Mouse (Mus musculus) retina, embryonic 14.5 days (tissue): ENCODE results near the gene Ahdc1.
"Not testable (repeated sequence)": the region's sequence is repeated elsewhere in the genome, so short reads cannot be mapped to it uniquely, and the experiment has no call there.

Experiments used
- DNase-seq: peaks from one replicate; pipeline ENCODE4 v3.0.0-alpha.2; 2015; ENCODE audit warnings: low spot score

The Ahdc1 gene

DNA sequence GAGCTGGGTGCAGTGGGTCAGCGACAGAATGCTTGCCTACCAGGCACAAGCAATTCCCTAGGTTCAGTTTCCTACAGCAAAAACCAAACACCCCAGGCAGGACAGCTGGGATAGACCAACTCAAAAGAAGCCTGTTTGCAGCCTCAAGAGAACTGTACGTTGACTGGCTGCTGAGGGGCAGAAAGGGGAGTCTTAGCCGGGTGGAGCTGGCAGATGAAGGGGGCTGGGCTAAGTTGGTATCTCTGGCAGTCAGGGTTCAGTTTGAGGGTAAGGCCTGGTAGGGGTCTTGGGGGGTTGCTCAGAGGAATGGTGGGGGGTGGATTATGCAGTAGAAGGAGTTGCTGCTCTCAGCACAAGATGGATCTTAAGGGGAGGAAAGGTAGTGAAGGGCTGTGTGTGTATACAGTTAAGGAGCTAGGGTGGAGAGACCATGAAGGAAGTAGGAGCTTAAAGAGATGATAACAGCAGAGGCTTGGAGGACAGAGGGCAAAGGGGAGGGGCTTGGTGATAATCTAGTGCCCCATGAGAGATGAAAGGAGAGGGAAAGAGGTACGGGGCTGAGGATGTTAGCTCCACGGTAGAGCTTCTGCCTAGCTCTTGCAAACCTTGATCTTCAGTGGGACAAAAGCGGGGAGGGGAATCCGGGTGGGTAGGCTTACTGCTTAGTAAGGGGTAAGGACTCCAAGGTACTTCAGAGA is 68.5 kb downstream of the Ahdc1 start:
- DNase-seq: no peak

DNA sequence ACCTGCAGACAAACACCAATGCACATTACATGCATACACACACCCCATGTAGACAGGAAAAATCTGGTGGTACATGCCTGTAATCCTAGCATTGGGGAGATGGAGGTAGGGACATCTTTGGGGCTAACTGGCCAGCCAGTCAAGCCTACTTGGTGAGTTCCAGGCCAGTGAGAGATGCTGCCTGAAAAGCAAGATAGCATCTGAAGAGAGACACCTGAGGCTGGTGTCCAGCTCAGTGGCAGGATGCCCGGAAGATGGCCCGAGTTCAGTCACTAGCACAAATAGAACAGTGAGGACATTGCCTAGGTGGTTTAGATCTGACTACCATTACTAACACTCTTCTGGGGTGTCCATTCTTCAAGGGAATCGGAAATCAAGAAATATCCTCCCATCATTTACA is 69.8 kb downstream of the Ahdc1 start:
- no peak for DNase-seq

DNA sequence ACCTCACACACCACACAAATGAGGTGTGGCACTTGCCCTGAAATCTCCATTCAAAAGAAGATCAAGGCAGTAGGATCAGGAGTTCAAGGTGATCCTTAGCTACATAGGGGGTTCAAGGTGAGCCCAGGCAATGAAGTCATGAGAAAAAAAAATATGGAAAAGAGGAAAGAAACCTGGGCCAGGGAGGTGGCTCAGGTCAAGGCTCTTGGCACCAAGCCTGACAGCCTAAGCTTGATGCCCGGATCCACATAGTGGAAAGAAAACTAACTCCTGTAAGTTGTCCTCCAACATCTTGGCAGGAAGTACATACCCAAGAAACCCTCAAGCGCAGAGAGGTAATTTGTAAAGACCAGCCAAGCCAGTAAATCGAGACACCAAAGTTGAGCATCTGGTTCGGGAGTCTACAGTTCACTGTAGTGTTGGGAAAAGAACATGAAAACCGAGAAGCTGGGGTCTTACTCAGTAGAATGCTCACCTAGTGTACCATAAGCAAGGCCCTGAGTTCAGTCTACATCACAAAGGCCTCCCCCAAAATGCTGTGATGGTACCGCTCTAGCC is 71.2 kb downstream of the Ahdc1 start:
- DNase-seq: no peak

- DNase-seq: no peak
Observed at GRCm38 (mm10) chr4:133083991-133084861, 73.2 kb downstream of the Ahdc1 start.

DNA sequence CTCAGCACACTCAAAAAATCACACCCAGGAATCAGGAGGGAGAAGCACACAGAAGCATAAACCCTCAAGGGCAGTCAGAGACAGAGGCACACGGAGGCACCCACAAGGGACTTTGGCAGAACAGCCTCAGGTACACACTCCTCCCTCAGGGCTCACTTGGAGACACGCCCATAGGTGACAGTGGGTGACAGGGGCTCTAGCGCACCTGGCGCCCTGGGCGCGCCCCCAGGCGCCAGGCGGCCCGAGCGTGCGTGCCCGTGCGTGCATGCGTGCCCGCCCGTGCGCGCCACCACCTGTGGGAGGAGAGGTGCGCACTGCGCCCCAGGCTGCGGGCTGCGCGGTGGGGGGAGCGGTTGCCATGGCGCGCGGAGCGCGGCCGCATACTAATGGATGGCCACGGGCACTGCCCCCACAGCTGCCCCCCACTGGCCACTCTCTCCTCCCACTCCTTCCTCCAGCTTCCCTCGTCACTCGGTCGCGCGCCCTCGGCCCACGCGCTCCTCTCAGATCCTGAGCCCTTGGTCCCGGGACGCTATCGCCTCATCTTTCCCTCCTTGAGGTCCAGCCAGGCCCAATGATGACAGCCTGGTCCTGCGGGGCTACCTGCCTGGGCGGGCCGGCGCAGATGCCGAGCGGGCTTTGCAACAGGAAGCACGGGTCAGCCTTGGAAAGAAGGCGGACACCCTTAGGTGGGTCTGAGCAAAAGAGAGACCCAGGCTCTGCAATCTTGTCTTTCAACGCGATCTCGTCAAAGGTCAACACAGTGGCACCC is 74.1 kb downstream of the Ahdc1 start:
- DNase-seq: peak; percentile 65

DNA sequence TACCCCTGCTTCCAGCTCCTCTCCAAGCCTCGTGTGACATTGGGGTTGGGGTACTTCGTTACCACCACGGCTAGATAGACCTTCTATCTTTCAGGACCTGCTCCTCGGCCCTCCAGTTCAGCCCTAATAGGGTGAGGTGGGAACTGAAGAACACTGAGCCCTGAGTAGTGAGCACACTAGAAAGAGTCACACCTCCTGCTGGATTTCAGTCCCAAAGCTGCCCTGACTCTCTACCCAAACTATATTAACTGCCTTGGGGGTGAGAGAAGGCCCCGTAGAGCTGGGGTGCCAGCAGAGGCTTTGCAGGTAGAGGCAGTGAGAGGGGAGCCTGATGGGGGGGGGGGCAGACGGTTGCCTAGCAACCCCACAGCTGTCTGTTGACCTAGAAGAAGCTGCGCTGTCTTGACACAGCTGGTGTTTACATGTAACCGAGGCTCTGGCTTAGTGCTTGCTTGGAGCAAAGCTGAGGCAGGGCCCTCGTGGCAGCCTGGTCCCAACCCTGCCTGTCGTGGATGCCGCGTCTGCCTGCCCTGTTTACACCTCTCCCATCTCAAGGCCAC is 74.8 kb downstream of the Ahdc1 start:
- peak; percentile 70 for DNase-seq

DNA sequence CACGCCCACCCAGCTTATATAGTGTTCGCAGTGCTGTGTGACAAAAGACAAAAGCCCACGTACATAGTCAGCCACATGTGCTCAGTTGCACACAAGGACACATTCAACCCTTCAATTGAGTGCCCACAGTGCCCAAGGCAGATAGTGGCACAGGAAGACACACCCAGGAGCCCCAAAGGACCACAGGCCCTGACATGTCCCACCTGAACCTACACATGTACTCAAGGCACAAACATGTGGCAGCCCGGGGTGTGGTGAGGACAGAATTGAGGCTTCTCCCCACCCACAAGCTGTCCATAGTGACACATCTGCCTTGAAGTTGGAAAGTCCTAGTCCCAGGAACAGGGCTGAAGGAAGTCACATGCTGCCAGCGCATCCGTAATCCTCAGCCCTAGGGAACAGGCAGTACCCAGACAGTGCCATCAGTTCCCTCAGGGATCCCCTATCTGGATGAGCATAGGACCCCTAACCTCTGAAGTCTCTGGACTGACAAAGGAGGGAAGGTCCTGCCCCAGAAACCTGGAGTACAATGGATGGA is 76.2 kb downstream of the Ahdc1 start:
- no peak for DNase-seq

GRCm38 (mm10) chr4:133087835-133088234 is 76.8 kb downstream of the Ahdc1 start:
- no peak for DNase-seq

DNA sequence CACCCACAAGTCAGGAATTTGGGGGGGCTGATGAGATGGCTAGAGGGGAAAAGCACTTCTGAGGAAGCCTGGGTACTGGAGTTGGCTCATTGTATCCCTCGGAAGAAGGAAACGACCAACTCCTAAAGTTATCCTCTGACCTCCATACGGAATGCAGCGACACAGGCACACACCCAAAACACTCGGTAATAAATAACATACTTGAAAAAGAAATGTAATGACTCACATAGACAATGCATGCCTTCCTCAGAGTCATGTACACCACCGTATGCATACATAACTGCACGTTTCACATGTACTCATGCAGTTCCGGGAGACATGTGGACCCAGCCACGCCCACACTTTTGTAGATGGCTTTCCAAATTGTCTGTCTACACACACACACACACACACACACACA is 78.3 kb downstream of the Ahdc1 start:
- no peak for DNase-seq

- no peak for DNase-seq
Observed at GRCm38 (mm10) chr4:133089802-133090201, 78.7 kb downstream of the Ahdc1 start.

DNA sequence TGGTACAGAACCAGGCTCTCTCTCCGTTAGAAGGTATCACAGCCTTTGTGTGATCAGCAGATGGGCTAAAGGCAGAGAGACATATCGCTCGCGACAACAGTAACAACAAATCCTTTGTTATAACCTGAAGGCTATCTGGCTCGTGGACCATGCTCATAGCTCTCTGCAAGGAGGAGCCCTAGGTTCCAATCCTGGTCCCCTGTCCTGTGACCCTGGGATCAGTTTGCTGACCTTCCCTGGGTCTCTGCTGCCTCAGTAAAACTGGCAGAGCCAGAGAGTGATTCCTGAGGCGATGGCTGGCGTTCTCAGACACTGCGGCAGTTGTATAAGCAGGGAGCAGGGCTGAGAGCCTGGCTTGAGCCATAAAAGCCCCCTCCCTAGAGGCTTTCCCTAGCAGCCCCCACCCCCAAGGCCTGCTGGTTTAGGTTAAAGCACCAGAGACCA is 79.2 kb downstream of the Ahdc1 start:
- DNase-seq: no peak

DNA sequence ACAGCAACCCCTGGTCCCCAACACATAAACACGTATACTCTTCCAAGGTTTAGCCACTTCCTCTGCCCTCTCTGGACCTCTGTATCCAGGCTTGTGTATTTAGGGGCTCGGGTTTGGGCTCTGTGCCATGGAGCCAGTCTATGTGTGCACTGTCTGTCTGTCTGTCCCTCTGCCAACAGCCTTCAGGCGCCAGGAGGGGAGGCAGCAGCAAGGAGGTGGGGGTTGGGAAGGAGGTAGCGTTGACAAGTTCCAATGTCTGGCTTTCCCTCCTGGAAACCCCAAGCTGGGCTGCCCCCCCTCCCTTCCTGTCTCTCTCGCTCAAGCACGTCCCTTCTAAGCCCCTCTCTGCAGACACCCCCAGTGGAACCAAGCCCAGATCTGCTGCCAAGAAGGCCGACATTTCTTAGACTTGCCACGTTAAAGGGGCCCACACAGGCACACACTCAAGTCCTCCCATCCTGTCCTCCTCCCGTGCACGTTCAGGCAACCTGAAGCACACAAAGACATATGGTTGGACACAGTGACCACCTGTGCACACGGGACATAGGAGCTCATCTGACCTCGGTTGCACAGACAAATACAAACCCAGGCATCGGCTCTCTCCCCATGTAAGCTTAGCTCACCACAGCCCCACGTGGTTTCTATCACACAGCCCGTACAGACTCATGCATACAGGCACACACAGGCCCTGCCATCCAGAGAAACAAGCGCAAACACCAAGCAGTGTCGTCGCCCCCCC is 79.8 kb downstream of the Ahdc1 start:
- DNase-seq: no peak

- no peak for DNase-seq
Observed at GRCm38 (mm10) chr4:133091459-133091785, 80.4 kb downstream of the Ahdc1 start.

GRCm38 (mm10) chr4:133092453-133092901 is 81.4 kb downstream of the Ahdc1 start:
- peak; percentile 71 for DNase-seq

DNA sequence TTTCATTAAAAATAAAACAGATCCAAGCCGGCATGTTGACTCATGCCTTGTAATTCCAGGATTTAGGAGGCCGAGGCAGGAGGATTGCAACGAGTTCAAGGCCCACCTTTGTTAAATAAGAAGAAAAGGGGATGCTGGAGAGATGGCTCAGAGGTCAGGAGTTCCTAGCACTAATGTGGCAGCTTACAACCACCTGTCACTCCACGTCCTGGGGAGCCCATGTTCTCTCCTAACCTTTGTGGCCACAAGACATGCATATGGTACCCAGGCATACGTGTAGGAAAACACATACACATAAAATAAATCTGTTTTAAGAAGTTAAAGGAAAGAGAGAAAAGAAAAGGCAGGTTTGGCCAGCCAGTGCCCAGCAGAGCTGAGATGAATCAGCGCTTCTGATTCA is 82.0 kb downstream of the Ahdc1 start:
- DNase-seq: no peak

- DNase-seq: no peak
Observed at GRCm38 (mm10) chr4:133093481-133094033, 82.5 kb downstream of the Ahdc1 start.

GRCm38 (mm10) chr4:133094255-133094654 is 83.2 kb downstream of the Ahdc1 start:
- no peak for DNase-seq

DNA sequence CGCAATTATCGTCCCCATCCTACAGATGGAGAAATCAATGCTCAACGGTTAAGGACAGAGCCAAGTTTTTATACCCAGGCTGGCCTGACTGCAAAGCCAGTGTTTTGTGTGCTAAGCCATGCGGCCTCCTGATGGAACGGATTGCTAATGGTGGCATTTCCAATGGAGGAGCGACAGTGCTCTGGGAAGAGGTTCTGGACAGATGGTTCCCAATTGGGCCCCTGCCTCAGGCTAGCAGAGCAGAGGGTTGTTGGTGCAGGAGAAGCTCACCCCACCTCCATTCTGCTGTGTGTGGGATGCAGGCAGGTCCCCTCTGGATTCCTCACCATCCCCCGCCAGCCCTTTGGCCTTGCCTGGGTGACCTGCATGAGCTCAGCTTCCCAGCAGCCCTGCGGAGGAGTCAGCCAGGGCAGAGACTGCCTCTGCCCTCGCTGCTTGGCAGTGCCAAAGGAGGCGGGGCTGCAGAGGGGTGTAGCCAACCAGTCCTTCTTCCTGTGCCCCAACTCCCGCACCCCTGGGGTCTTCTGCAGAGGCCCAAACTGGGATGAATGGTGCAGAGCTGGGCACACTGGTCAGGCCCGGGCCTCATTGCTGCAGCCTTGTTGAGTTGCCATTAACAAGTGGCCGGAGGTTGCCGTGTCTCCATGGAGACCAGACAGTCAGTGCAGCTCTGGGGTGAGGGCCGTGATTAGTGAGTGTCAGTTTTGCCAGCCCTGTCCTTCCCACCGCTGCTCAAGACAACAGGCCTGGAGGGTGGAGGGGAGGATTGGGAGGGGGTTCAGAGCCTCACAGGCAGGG is 84.1 kb downstream of the Ahdc1 start:
- DNase-seq: peak; percentile 66

GRCm38 (mm10) chr4:133095734-133096065 is 84.6 kb downstream of the Ahdc1 start:
- DNase-seq: not testable (repeated sequence)

DNA sequence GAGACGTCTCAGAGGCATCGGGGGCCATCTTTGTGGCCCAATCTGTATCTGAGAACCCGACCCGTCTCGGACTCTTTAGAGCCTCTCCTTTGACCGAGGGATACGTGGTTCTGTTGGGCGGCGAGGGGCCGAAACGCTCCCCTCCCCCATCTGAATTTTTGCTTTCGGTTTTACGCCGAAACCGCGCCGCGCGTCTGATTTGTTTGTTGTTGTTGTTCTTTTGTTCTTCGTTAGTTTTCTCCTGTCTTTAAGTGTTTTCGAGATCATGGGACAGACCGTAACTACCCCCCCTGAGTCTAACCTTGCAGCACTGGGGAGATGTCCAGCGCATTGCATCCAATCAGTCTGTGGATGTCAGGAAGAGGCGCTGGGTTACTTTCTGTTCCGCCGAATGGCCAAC is 85.6 kb downstream of the Ahdc1 start:
- DNase-seq: not testable (repeated sequence)
